Mouse (Mus musculus): Measurements from ENCODE around the gene Gdpd5. TPM values are rescaled to one million over a fixed set of nuclear protein-coding genes. Genes with fewer than 3 reads are reported as not detected.

Gene Gdpd5
- polyA plus RNA-seq, 1 experiment from 2014 or later = 1.3 TPM

- no peak overlapping the region for H3K4me2 ChIP-seq
- no peaks in the 10 kb centered on the region for H3K36me3 ChIP-seq
- no peaks in the 10 kb centered on the region for H3K9me3 ChIP-seq (replicated peaks)
- DNase-seq (no peak), ATAC-seq (ENCODE audit: low read depth) (no peak)
- no peak overlapping the region for H3K4me3 ChIP-seq (replicated peaks)
- H3K9ac ChIP-seq = no peak overlapping the region
- H3K27me3 ChIP-seq = no peaks in the 10 kb centered on the region
- 31% methylated on average over 5 of the region's 5 CpGs for WGBS (ENCODE audit: insufficient replicate concordance)
- peaks cover 9% of the 10 kb centered on the region; the same call in 1 of the 2 replicates for H3K4me1 ChIP-seq (replicated peaks)
- H3K27ac ChIP-seq = no peak overlapping the region
These were observed 47.6 kb downstream of the Gdpd5 start for GRCm38 (mm10) chr7:99428836-99429235.

- H3K27ac ChIP-seq = no peak overlapping the region
- no peak overlapping the region for H3K9ac ChIP-seq
- no peak for ATAC-seq (ENCODE audit: low read depth)
- H3K4me3 ChIP-seq (replicated peaks) = no peak overlapping the region
- H3K9me3 ChIP-seq (replicated peaks) = no peaks in the 10 kb centered on the region
- H3K4me2 ChIP-seq = no peak overlapping the region
- DNase-seq = no peak
- peaks cover 14% of the 10 kb centered on the region for H3K4me1 ChIP-seq (replicated peaks)
- no peaks in the 10 kb centered on the region for H3K27me3 ChIP-seq
- 65% methylated on average over 6 of the region's 6 CpGs for WGBS (ENCODE audit: insufficient replicate concordance)
- no peaks in the 10 kb centered on the region for H3K36me3 ChIP-seq
These were observed 48.6 kb downstream of the Gdpd5 start for GRCm38 (mm10) chr7:99429786-99430185.

DNA sequence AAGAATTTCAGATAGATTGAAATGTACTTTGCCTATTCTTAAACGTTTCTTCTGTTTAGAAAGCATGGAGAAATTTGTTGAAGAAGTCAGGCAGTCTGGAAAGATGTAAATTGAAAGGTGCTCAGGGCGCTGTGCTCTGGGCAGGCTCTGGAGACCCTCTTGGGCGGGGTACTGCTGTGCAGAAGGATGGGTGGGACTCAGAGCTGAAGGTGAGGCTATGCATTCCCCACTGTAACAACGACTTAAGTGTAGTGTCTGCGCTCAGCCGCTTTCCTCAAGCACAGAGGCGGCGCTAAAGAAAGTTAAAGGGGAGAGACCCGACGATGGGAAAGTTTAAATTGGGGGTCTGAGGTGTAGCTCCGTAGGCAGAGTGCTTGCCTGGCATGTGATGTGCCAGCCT, 49.0 kb downstream of the Gdpd5 start:
- Histone ChIP-seq H3K9me3 (replicated peaks) (no peaks in the 10 kb centered on the region), H3K9ac (no peak overlapping the region), H3K27ac (no peak overlapping the region), H3K4me1 (replicated peaks) (peaks cover 15% of the 10 kb centered on the region), H3K4me3 (replicated peaks) (no peak overlapping the region), H3K4me2 (no peak overlapping the region), H3K27me3 (no peaks in the 10 kb centered on the region), H3K36me3 (no peaks in the 10 kb centered on the region)
- DNase-seq = no peak
- 71% methylated on average over 11 of the region's 11 CpGs for WGBS (ENCODE audit: insufficient replicate concordance)
- ATAC-seq (ENCODE audit: low read depth) = no peak

- DNase-seq = no peak
- peaks cover 15% of the 10 kb centered on the region for H3K4me1 ChIP-seq (replicated peaks)
- no peak overlapping the region for H3K27ac ChIP-seq
- H3K27me3 ChIP-seq = no peaks in the 10 kb centered on the region
- no peak for ATAC-seq (ENCODE audit: low read depth)
- no peak overlapping the region for H3K4me2 ChIP-seq
- H3K9me3 ChIP-seq (replicated peaks) = no peaks in the 10 kb centered on the region
- H3K4me3 ChIP-seq (replicated peaks) = no peak overlapping the region
- no peak overlapping the region for H3K9ac ChIP-seq
- no peaks in the 10 kb centered on the region for H3K36me3 ChIP-seq
- WGBS (ENCODE audit: insufficient replicate concordance) = 53% methylated on average over 14 of the region's 14 CpGs
These were observed 51.0 kb downstream of the Gdpd5 start for GRCm38 (mm10) chr7:99432248-99432647.

DNA sequence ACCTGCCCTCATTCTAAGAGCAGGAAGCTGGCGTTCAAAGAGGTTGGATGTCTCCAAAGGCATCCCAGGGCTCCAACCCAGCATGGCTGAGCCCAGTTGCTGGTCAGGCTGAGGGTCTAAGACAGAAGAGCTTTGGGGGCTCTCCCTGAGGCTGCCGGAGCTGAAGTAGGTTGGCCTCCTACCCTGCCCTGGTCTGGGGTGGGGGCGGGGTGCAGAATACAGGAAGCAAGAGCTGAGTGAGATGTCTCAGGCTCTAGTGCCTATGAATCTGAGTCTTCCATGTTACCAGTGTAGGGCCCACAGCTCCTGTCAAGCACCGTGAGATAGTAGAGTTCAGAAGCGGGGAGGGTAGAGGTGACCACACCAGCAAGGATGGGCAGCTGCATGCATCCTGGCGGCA, 51.6 kb downstream of the Gdpd5 start:
- H3K27me3 ChIP-seq = no peaks in the 10 kb centered on the region
- 56% methylated on average over 6 of the region's 6 CpGs for WGBS (ENCODE audit: insufficient replicate concordance)
- H3K4me1 ChIP-seq (replicated peaks) = peaks cover 15% of the 10 kb centered on the region
- DNase-seq = no peak
- H3K27ac ChIP-seq = no peak overlapping the region
- H3K9me3 ChIP-seq (replicated peaks) = no peaks in the 10 kb centered on the region
- no peak overlapping the region for H3K4me2 ChIP-seq
- H3K9ac ChIP-seq = no peak overlapping the region
- no peak overlapping the region for H3K4me3 ChIP-seq (replicated peaks)
- no peak for ATAC-seq (ENCODE audit: low read depth)
- H3K36me3 ChIP-seq = no peaks in the 10 kb centered on the region

DNA sequence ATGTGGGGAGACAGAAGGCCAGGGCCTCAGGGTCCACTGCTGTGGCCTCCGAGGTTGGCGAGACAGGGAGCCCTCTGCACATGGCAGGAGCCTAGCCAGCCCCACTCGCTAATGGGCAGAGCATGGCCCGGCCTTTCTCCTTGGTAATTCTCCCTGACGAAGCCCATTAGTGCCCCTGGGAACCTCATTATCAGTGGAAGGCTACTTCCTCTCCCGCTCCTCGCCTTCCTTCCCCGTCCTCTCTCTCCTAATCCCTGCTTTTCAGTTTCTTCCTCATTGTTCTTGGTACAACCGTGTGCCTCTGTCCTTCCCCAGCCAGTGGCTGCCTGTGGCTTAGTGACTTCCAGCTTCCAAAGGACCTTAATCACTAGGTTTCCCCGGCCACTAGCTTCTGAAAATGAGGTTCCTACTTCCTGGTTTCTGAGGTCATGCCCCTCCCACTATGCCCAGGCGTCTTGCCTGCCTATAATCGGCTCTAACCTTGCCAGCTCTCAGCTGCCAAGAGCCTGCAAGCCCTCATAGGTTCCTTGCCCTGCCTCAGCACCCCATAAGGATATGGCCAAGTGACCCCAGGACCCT, 53.5 kb downstream of the Gdpd5 start:
- H3K9me3 ChIP-seq (replicated peaks) = no peaks in the 10 kb centered on the region
- H3K27ac ChIP-seq = no peak overlapping the region
- H3K4me2 ChIP-seq = peak overlapping the region; percentile 34
- no peak for DNase-seq
- no peak for ATAC-seq (ENCODE audit: low read depth)
- no peaks in the 10 kb centered on the region for H3K36me3 ChIP-seq
- H3K27me3 ChIP-seq = no peaks in the 10 kb centered on the region
- H3K9ac ChIP-seq = no peak overlapping the region
- H3K4me1 ChIP-seq (replicated peaks) = peaks cover 15% of the 10 kb centered on the region
- WGBS (ENCODE audit: insufficient replicate concordance) = 19% methylated on average over 12 of the region's 12 CpGs
- H3K4me3 ChIP-seq (replicated peaks) = no peak overlapping the region

GRCm38 (mm10) chr7:99436530-99436929, 55.3 kb downstream of the Gdpd5 start:
- Histone ChIP-seq H3K9me3 (replicated peaks) (no peaks in the 10 kb centered on the region), H3K27me3 (no peaks in the 10 kb centered on the region), H3K36me3 (no peaks in the 10 kb centered on the region), H3K4me1 (replicated peaks) (peaks cover 21% of the 10 kb centered on the region), H3K4me3 (replicated peaks) (no peak overlapping the region), H3K27ac (no peak overlapping the region), H3K4me2 (no peak overlapping the region), H3K9ac (no peak overlapping the region)
- 42% methylated on average over 4 of the region's 4 CpGs for WGBS (ENCODE audit: insufficient replicate concordance)
- ATAC-seq (ENCODE audit: low read depth) (no peak), DNase-seq (no peak)

DNA sequence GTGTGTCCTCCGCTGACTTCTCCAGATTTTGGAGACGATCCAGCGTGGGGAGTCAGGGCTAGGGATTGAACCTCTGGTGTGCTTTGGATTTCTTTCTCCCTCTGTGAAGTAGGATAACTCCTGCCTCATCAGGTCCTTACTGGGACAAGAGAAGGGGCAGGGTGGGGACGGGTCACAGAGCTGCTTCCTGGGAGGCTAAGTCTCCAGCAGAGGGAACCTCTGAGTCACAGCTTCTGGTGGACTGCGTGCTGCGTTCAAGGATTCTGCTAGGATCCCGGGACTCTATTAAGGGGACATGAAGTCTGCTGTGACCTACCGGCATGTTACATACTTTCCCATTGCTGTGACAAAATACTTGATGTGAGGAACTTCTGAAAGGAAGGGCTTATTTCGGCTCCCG, 57.7 kb downstream of the Gdpd5 start:
- Histone ChIP-seq H3K27ac (no peak overlapping the region), H3K27me3 (no peaks in the 10 kb centered on the region), H3K9ac (no peak overlapping the region), H3K4me3 (replicated peaks) (no peak overlapping the region), H3K4me1 (replicated peaks) (peaks cover 16% of the 10 kb centered on the region), H3K36me3 (no peaks in the 10 kb centered on the region), H3K9me3 (replicated peaks) (no peaks in the 10 kb centered on the region), H3K4me2 (no peak overlapping the region)
- 64% methylated on average over 10 of the region's 10 CpGs for WGBS (ENCODE audit: insufficient replicate concordance)
- DNase-seq (no peak), ATAC-seq (ENCODE audit: low read depth) (no peak)

GRCm38 (mm10) chr7:99441534-99442072, 60.4 kb downstream of the Gdpd5 start:
- Histone ChIP-seq H3K36me3 (no peaks in the 10 kb centered on the region), H3K4me1 (replicated peaks) (peaks cover 7% of the 10 kb centered on the region), H3K9ac (no peak overlapping the region), H3K27ac (no peak overlapping the region), H3K4me2 (no peak overlapping the region), H3K27me3 (no peaks in the 10 kb centered on the region), H3K4me3 (replicated peaks) (no peak overlapping the region), H3K9me3 (replicated peaks) (no peaks in the 10 kb centered on the region)
- ATAC-seq (ENCODE audit: low read depth) (peak; percentile 39; the same call in 1 of the 2 replicates), DNase-seq (no peak)
- 50% methylated on average over 6 of the region's 6 CpGs for WGBS (ENCODE audit: insufficient replicate concordance)

- H3K27me3 ChIP-seq = no peaks in the 10 kb centered on the region
- H3K27ac ChIP-seq = no peak overlapping the region
- peaks cover 7% of the 10 kb centered on the region for H3K4me1 ChIP-seq (replicated peaks)
- H3K4me2 ChIP-seq = no peak overlapping the region
- no peaks in the 10 kb centered on the region for H3K9me3 ChIP-seq (replicated peaks)
- DNase-seq (no peak), ATAC-seq (ENCODE audit: low read depth) (no peak)
- H3K9ac ChIP-seq = no peak overlapping the region
- no peaks in the 10 kb centered on the region for H3K36me3 ChIP-seq
- no peak overlapping the region for H3K4me3 ChIP-seq (replicated peaks)
- WGBS (ENCODE audit: insufficient replicate concordance) = 64% methylated on average over 5 of the region's 5 CpGs
These were observed 62.0 kb downstream of the Gdpd5 start for GRCm38 (mm10) chr7:99443164-99443563.

DNA sequence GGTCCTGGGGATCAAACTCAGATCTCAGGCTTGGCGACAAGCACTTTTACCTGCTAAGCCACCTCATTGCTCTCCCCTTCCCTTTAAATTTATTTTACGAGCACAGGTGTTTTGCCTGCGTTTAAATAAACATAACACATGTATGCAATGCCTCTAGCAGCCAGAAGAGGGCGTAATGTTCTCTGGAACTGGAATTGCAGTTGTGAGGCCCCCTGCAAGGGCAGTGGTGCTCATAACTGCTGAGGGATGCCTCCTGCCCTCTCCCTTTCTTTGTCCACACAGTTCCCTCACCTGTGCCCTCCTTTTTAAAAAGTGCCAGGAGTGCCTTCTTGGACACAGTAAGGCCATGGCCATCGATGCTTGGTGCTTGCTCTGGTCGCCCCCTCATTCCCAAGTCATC, 62.8 kb downstream of the Gdpd5 start:
- no peak overlapping the region for H3K4me3 ChIP-seq (replicated peaks)
- no peaks in the 10 kb centered on the region for H3K9me3 ChIP-seq (replicated peaks)
- no peak overlapping the region for H3K9ac ChIP-seq
- no peak overlapping the region for H3K27ac ChIP-seq
- peaks cover 7% of the 10 kb centered on the region for H3K4me1 ChIP-seq (replicated peaks)
- no peak overlapping the region for H3K4me2 ChIP-seq
- DNase-seq (no peak), ATAC-seq (ENCODE audit: low read depth) (no peak)
- H3K27me3 ChIP-seq = no peaks in the 10 kb centered on the region
- H3K36me3 ChIP-seq = no peaks in the 10 kb centered on the region
- 49% methylated on average over 6 of the region's 6 CpGs for WGBS (ENCODE audit: insufficient replicate concordance)

- no peaks in the 10 kb centered on the region for H3K9me3 ChIP-seq (replicated peaks)
- H3K27me3 ChIP-seq = no peaks in the 10 kb centered on the region
- ATAC-seq (ENCODE audit: low read depth) = no peak
- H3K4me1 ChIP-seq (replicated peaks) = peaks cover 7% of the 10 kb centered on the region
- H3K36me3 ChIP-seq = no peaks in the 10 kb centered on the region
- no peak overlapping the region for H3K4me3 ChIP-seq (replicated peaks)
- H3K27ac ChIP-seq = no peak overlapping the region
- no peak overlapping the region for H3K4me2 ChIP-seq
- WGBS (ENCODE audit: insufficient replicate concordance) = 68% methylated on average over 2 of the region's 2 CpGs
- H3K9ac ChIP-seq = no peak overlapping the region
- no peak for DNase-seq
These were observed 64.6 kb downstream of the Gdpd5 start for GRCm38 (mm10) chr7:99445833-99446232.
